Mouse (Mus musculus): ENCODE results near the gene Nol3. TPM values are rescaled to one million over a fixed set of nuclear protein-coding genes. Genes with fewer than 3 reads are reported as not detected.

Gene Nol3
- polyA plus RNA-seq, 1 experiment from 2014 or later, result 1.2 TPM

GRCm38 (mm10) chr8:105318662-105319190, 42.8 kb downstream of the Nol3 start:
- no peak for ATAC-seq
- Histone ChIP-seq H3K4me1 (replicated peaks) (no peaks in the 10 kb centered on the region), H3K9me3 (no peaks in the 10 kb centered on the region), H3K36me3 (peaks cover 18% of the 10 kb centered on the region), H3K9ac (no peak overlapping the region), H3K4me3 (replicated peaks) (no peak overlapping the region), H3K4me2 (replicated peaks) (no peak overlapping the region), H3K27ac (no peak overlapping the region), H3K27me3 (replicated peaks) (no peaks in the 10 kb centered on the region)
- WGBS, result 83% methylated on average over 11 of the region's 11 CpGs

- Histone ChIP-seq H3K4me2 (replicated peaks) (no peak overlapping the region), H3K9me3 (no peaks in the 10 kb centered on the region)
- WGBS, result 87% methylated on average over 4 of the region's 4 CpGs
Observed at GRCm38 (mm10) chr8:105323183-105323582, 47.2 kb downstream of the Nol3 start.

GRCm38 (mm10) chr8:105325641-105326093, 49.7 kb downstream of the Nol3 start:
- Histone ChIP-seq H3K9me3 (no peaks in the 10 kb centered on the region), H3K36me3 (peaks cover 27% of the 10 kb centered on the region), H3K4me1 (replicated peaks) (peaks cover 22% of the 10 kb centered on the region), H3K27ac (peak overlapping the region; percentile 86; the same call in 1 of the 2 replicates), H3K4me3 (replicated peaks) (peak overlapping the region; percentile 68), H3K9ac (peak overlapping the region; percentile 79), H3K27me3 (replicated peaks) (no peaks in the 10 kb centered on the region), H3K4me2 (replicated peaks) (peak overlapping the region; percentile 74)
- 0% methylated on average over 12 of the region's 12 CpGs for WGBS
- ATAC-seq, result no peak

More at GRCm38 (mm10) chr8:105323183-105323582, 47.2 kb downstream of the Nol3 start:
- ATAC-seq, result no peak
- Histone ChIP-seq H3K27me3 (replicated peaks) (no peaks in the 10 kb centered on the region), H3K4me1 (replicated peaks) (peaks cover 15% of the 10 kb centered on the region), H3K4me3 (replicated peaks) (no peak overlapping the region), H3K27ac (no peak overlapping the region), H3K36me3 (peaks cover 4% of the 10 kb centered on the region; the same call in 1 of the 2 replicates), H3K9ac (no peak overlapping the region)

- H3K4me3 ChIP-seq (replicated peaks), result peak within 1 kb of the TSS; percentile 68
- H3K27me3 ChIP-seq (replicated peaks), result no peaks in the 10 kb centered on the region
- WGBS, result under 1% methylated on average over 36 of the region's 36 CpGs
Observed at GRCm38 (mm10) chr8:105326141-105326672, 50.3 kb downstream of the Nol3 start, which contains the start of the genes Lrrc29 and Tmem208. Gene Lrrc29, minus strand, starts transcription at chr8:105326278. Gene Tmem208, plus strand, starts transcription at chr8:105326354.

GRCm38 (mm10) chr8:105326968-105327367, 51.0 kb downstream of the Nol3 start:
- H3K9ac ChIP-seq, result peak overlapping the region; percentile 74
- 32% methylated on average over 6 of the region's 6 CpGs for WGBS
- no peak for ATAC-seq
- H3K4me1 ChIP-seq (replicated peaks), result peaks cover 26% of the 10 kb centered on the region
- peaks cover 39% of the 10 kb centered on the region for H3K36me3 ChIP-seq
- H3K4me2 ChIP-seq (replicated peaks), result peak overlapping the region; percentile 74
- H3K27ac ChIP-seq, result peak overlapping the region; percentile 86; the same call in 1 of the 2 replicates
- no peaks in the 10 kb centered on the region for H3K9me3 ChIP-seq
- H3K4me3 ChIP-seq (replicated peaks), result peak overlapping the region; percentile 68
- H3K27me3 ChIP-seq (replicated peaks), result no peaks in the 10 kb centered on the region

More at GRCm38 (mm10) chr8:105326141-105326672, 50.3 kb downstream of the Nol3 start, which contains the start of the genes Lrrc29 and Tmem208:
- peak; percentile 94 for ATAC-seq
- Histone ChIP-seq H3K9ac (peak within 1 kb of the TSS; percentile 79), H3K27ac (peak within 1 kb of the TSS; percentile 86), H3K36me3 (peaks cover 31% of the 10 kb centered on the region), H3K4me1 (replicated peaks) (peaks cover 22% of the 10 kb centered on the region), H3K4me2 (replicated peaks) (peak within 1 kb of the TSS; percentile 74), H3K9me3 (no peaks in the 10 kb centered on the region)

GRCm38 (mm10) chr8:105330325-105330724, 54.4 kb downstream of the Nol3 start:
- no peak overlapping the region for H3K4me2 ChIP-seq (replicated peaks)
- H3K36me3 ChIP-seq, result peaks cover 54% of the 10 kb centered on the region
- H3K4me3 ChIP-seq (replicated peaks), result no peak overlapping the region
- H3K9ac ChIP-seq, result no peak overlapping the region
- no peaks in the 10 kb centered on the region for H3K9me3 ChIP-seq
- 86% methylated on average over 12 of the region's 12 CpGs for WGBS
- no peak overlapping the region for H3K27ac ChIP-seq
- peaks cover 23% of the 10 kb centered on the region for H3K4me1 ChIP-seq (replicated peaks)
- no peaks in the 10 kb centered on the region for H3K27me3 ChIP-seq (replicated peaks)
- no peak for ATAC-seq

- peaks cover 63% of the 10 kb centered on the region for H3K36me3 ChIP-seq
- no peak overlapping the region for H3K27ac ChIP-seq
- H3K4me1 ChIP-seq (replicated peaks), result peaks cover 21% of the 10 kb centered on the region
- no peak overlapping the region for H3K4me3 ChIP-seq (replicated peaks)
- no peak for ATAC-seq
- 94% methylated on average over 22 of the region's 22 CpGs for WGBS
- H3K9ac ChIP-seq, result no peak overlapping the region
- no peaks in the 10 kb centered on the region for H3K9me3 ChIP-seq
- H3K4me2 ChIP-seq (replicated peaks), result no peak overlapping the region
- no peaks in the 10 kb centered on the region for H3K27me3 ChIP-seq (replicated peaks)
Observed at GRCm38 (mm10) chr8:105331469-105331868, 55.5 kb downstream of the Nol3 start.

MicroRNA genes within 50 kb of the gene (microRNA counts, 519-probe panel; counts per million panel counts)
- microRNA mmu-miR-328, result 1,832 counts per million, percentile 38 among the panel's probes with 10 or more counts

Other genes with a start within 250 kb of the Nol3 start
- gene Ces3a, start 227.5 kb upstream of the Nol3 start, polyA plus RNA-seq (2015; fragmentation: Nextera tagmentation; extraction: Ambion mirVana), result not detected in 2 replicates
- not detected in 2 replicates for gene Ces3b, start 192.4 kb upstream of the Nol3 start, polyA plus RNA-seq (2015; fragmentation: Nextera tagmentation; extraction: Ambion mirVana)
- not detected in 2 replicates for gene Ces4a, start 144.3 kb upstream of the Nol3 start, polyA plus RNA-seq (2015; fragmentation: Nextera tagmentation; extraction: Ambion mirVana)
- gene Cbfb, start 105.5 kb upstream of the Nol3 start, polyA plus RNA-seq (2015; fragmentation: Nextera tagmentation; extraction: Ambion mirVana), result 38.8 and 47.1 TPM in 2 replicates
- 20.6 and 21.8 TPM in 2 replicates for gene D230025D16Rik, start 51.0 kb upstream of the Nol3 start, polyA plus RNA-seq (2015; fragmentation: Nextera tagmentation; extraction: Ambion mirVana)
- gene B3gnt9, start 21.0 kb upstream of the Nol3 start, polyA plus RNA-seq (2015; fragmentation: Nextera tagmentation; extraction: Ambion mirVana), result 18.8 and 19.5 TPM in 2 replicates
- 36.7 and 39.2 TPM in 2 replicates for gene Tradd, start 11.5 kb upstream of the Nol3 start, polyA plus RNA-seq (2015; fragmentation: Nextera tagmentation; extraction: Ambion mirVana)
- gene Fbxl8, start 11.5 kb upstream of the Nol3 start, polyA plus RNA-seq (2015; fragmentation: Nextera tagmentation; extraction: Ambion mirVana), result 4.4 and 5.0 TPM in 2 replicates
- gene Hsf4, start 6.3 kb upstream of the Nol3 start, polyA plus RNA-seq (2015; fragmentation: Nextera tagmentation; extraction: Ambion mirVana), result 0.10 and 0.11 TPM in 2 replicates
- 8.3 and 8.6 TPM in 2 replicates for gene 4931428F04Rik, start 13.7 kb downstream of the Nol3 start, polyA plus RNA-seq (2015; fragmentation: Nextera tagmentation; extraction: Ambion mirVana)
- 8.0 and 8.7 TPM in 2 replicates for gene Exoc3l, start 20.0 kb downstream of the Nol3 start, polyA plus RNA-seq (2015; fragmentation: Nextera tagmentation; extraction: Ambion mirVana)
- 84.9 and 90.4 TPM in 2 replicates for gene E2f4, start 21.5 kb downstream of the Nol3 start, polyA plus RNA-seq (2015; fragmentation: Nextera tagmentation; extraction: Ambion mirVana)
- gene Elmo3, start 29.5 kb downstream of the Nol3 start, polyA plus RNA-seq (2015; fragmentation: Nextera tagmentation; extraction: Ambion mirVana), result 18.3 and 21.2 TPM in 2 replicates
- 1.3 and 2.3 TPM in 2 replicates for gene Lrrc29, start 50.1 kb downstream of the Nol3 start, polyA plus RNA-seq (2015; fragmentation: Nextera tagmentation; extraction: Ambion mirVana)
- 128 and 151 TPM in 2 replicates for gene Tmem208, start 50.2 kb downstream of the Nol3 start, polyA plus RNA-seq (2015; fragmentation: Nextera tagmentation; extraction: Ambion mirVana)
- 1.3 and 1.9 TPM in 2 replicates for gene Fhod1, start 71.8 kb downstream of the Nol3 start, polyA plus RNA-seq (2015; fragmentation: Nextera tagmentation; extraction: Ambion mirVana)
- gene Slc9a5, start 72.7 kb downstream of the Nol3 start, polyA plus RNA-seq (2015; fragmentation: Nextera tagmentation; extraction: Ambion mirVana), result 1.4 and 1.7 TPM in 2 replicates
- gene Plekhg4, start 97.1 kb downstream of the Nol3 start, polyA plus RNA-seq (2015; fragmentation: Nextera tagmentation; extraction: Ambion mirVana), result 0.10 and 0.27 TPM in 2 replicates
- gene Kctd19, start 137.4 kb downstream of the Nol3 start, polyA plus RNA-seq (2015; fragmentation: Nextera tagmentation; extraction: Ambion mirVana), result 0.05 TPM in 1 of 2 replicates, not detected in the other
- gene Lrrc36, start 137.4 kb downstream of the Nol3 start, polyA plus RNA-seq (2015; fragmentation: Nextera tagmentation; extraction: Ambion mirVana), result 0.24 and 0.26 TPM in 2 replicates
- gene Tppp3, start 195.4 kb downstream of the Nol3 start, polyA plus RNA-seq (2015; fragmentation: Nextera tagmentation; extraction: Ambion mirVana), result 38.1 and 39.3 TPM in 2 replicates
- 20.1 and 22.6 TPM in 2 replicates for gene Zdhhc1, start 220.8 kb downstream of the Nol3 start, polyA plus RNA-seq (2015; fragmentation: Nextera tagmentation; extraction: Ambion mirVana)
- 2.7 and 3.0 TPM in 2 replicates for gene Hsd11b2, start 242.6 kb downstream of the Nol3 start, polyA plus RNA-seq (2015; fragmentation: Nextera tagmentation; extraction: Ambion mirVana)